Mouse (Mus musculus) urinary bladder, postnatal 36 days (tissue): ENCODE measurements around the gene Tns1.
"Not testable (repeated sequence)": the region's sequence is repeated elsewhere in the genome, so short reads cannot be mapped to it uniquely, and the experiment has no call there.

Source experiments
- DNase-seq, 2 experiments: peaks; one replicate each; pipeline ENCODE4 v3.0.0; 2022; ENCODE audit warnings: low spot score in 2 of 2, mixed read lengths in 1 of 2

Gene Tns1

GRCm38 (mm10) chr1:73912466-73912865 is 211.8 kb downstream of the Tns1 start:
- DNase-seq, result no peak

- no peak for DNase-seq
These were observed 212.3 kb downstream of the Tns1 start for GRCm38 (mm10) chr1:73911981-73912380.

- no peak for DNase-seq
These were observed 213.5 kb downstream of the Tns1 start for GRCm38 (mm10) chr1:73910701-73911100.

- DNase-seq, result no peak
These were observed 214.1 kb downstream of the Tns1 start for GRCm38 (mm10) chr1:73910111-73910510.

GRCm38 (mm10) chr1:73909191-73909983 is 214.9 kb downstream of the Tns1 start:
- DNase-seq, result no peak

GRCm38 (mm10) chr1:73908081-73908960 is 215.9 kb downstream of the Tns1 start:
- peak in 1 of 2 experiments; percentile 4 for DNase-seq

GRCm38 (mm10) chr1:73907166-73907565 is 217.1 kb downstream of the Tns1 start:
- no peak for DNase-seq

GRCm38 (mm10) chr1:73906376-73906775 is 217.9 kb downstream of the Tns1 start:
- DNase-seq, result no peak

GRCm38 (mm10) chr1:73905811-73906190 is 218.4 kb downstream of the Tns1 start:
- DNase-seq, result no peak

GRCm38 (mm10) chr1:73905111-73905810 is 219.0 kb downstream of the Tns1 start:
- no peak for DNase-seq

GRCm38 (mm10) chr1:73904641-73905040 is 219.6 kb downstream of the Tns1 start:
- no peak for DNase-seq

GRCm38 (mm10) chr1:73903035-73903434 is 221.2 kb downstream of the Tns1 start:
- no peak for DNase-seq

- DNase-seq, result peak; percentile 61 to 66
These were observed 221.9 kb downstream of the Tns1 start for GRCm38 (mm10) chr1:73902171-73902991.

- peak; percentile 74 to 75 for DNase-seq
These were observed 222.8 kb downstream of the Tns1 start for GRCm38 (mm10) chr1:73901496-73901899.

- not testable (repeated sequence) for DNase-seq
These were observed 228.8 kb downstream of the Tns1 start for GRCm38 (mm10) chr1:73895451-73895850.

GRCm38 (mm10) chr1:73880731-73881130 is 243.5 kb downstream of the Tns1 start:
- no peak for DNase-seq

GRCm38 (mm10) chr1:73875676-73876218 is 248.5 kb downstream of the Tns1 start:
- DNase-seq, result no peak

- DNase-seq, result no peak
These were observed 259.9 kb downstream of the Tns1 start for GRCm38 (mm10) chr1:73864314-73864713.

- DNase-seq, result no peak
These were observed 261.2 kb downstream of the Tns1 start for GRCm38 (mm10) chr1:73863074-73863431.

GRCm38 (mm10) chr1:73862323-73863073 is 261.8 kb downstream of the Tns1 start:
- peak; percentile 41 to 42 for DNase-seq
